Comparison of ENCODE assay signal across 8 mouse cellular contexts in genomic region chr14:49348897-49349250, GRCm38 (mm10).
DNase-seq lines count a peak whose midpoint lies in the region; ATAC-seq lines count a peak whose summit lies in the region.

No protein-coding gene starts in this region.

- H3K9me3 ChIP-seq in hindbrain, embryonic 11.5 days (ENCODE audit: control insufficient read depth, low read length), result no peaks in the 10 kb centered on the region
- H3K9me3 ChIP-seq in hindbrain, embryonic 16.5 days (ENCODE audit: control insufficient read depth, low read length), result no peaks in the 10 kb centered on the region

- no peak overlapping the region for H3K4me3 ChIP-seq in hindbrain, embryonic 11.5 days (ENCODE audit: low read depth, low read length)
- no peak overlapping the region for H3K4me3 ChIP-seq in hindbrain, embryonic 16.5 days (ENCODE audit: low read length)

- H3K27me3 ChIP-seq in hindbrain, embryonic 11.5 days (ENCODE audit: control insufficient read depth, insufficient read depth, low read length), result no peaks in the 10 kb centered on the region
- no peaks in the 10 kb centered on the region for H3K27me3 ChIP-seq in hindbrain, embryonic 16.5 days (replicated peaks; ENCODE audit: control insufficient read depth, insufficient read depth, low read length)

- H3K27ac ChIP-seq in hindbrain, embryonic 11.5 days (ENCODE audit: low read depth, low read length), result no peak overlapping the region
- H3K27ac ChIP-seq in hindbrain, embryonic 16.5 days (ENCODE audit: low read depth, low read length), result no peak overlapping the region

- H3K36me3 ChIP-seq in hindbrain, embryonic 11.5 days (ENCODE audit: control insufficient read depth, insufficient read depth, low read length), result no peaks in the 10 kb centered on the region
- no peaks in the 10 kb centered on the region for H3K36me3 ChIP-seq in hindbrain, embryonic 16.5 days (ENCODE audit: control insufficient read depth, insufficient read depth, low read length)

- no peak for ATAC-seq in hindbrain, embryonic 11.5 days (ENCODE audit: low FRiP score)
- ATAC-seq in hindbrain, embryonic 16.5 days, result no peak
- 0 out of 2 replicates have a peak, but pooled peaks have one; percentile 56 for ATAC-seq in common myeloid progenitor, adult 5-6 weeks (replicated peaks; ENCODE audit: low read depth, poor library complexity, severe bottlenecking)
- no peak for ATAC-seq in activated CD4-positive, CD25-positive, alpha-beta regulatory T cell, adult 4 months

- peak; percentile 71 for DNase-seq in hindbrain, embryonic 11.5 days (ENCODE audit: low spot score)
- DNase-seq in B cell, adult 2 months, result peak; percentile 6 to 22
- peak; percentile 50 to 55 for DNase-seq in adrenal gland, adult 18-20 months (ENCODE audit: low spot score in 2 of 2)
- peak; percentile 70 to 92 for DNase-seq in kidney, postnatal 36 days
- DNase-seq in ovary, postnatal 14 days (ENCODE audit: low spot score), result peak; percentile 52

- no peaks in the 10 kb centered on the region for H3K4me1 ChIP-seq in hindbrain, embryonic 11.5 days (replicated peaks; ENCODE audit: control insufficient read depth, insufficient read depth, low read length)
- no peaks in the 10 kb centered on the region for H3K4me1 ChIP-seq in hindbrain, embryonic 16.5 days (ENCODE audit: control insufficient read depth, insufficient read depth, low read depth, low read length)

- 69% methylated on average over 1 of the region's 1 CpGs for WGBS in hindbrain, embryonic 11.5 days
- 77% methylated on average over 1 of the region's 1 CpGs for WGBS in hindbrain, embryonic 16.5 days

- no peak overlapping the region for H3K9ac ChIP-seq in hindbrain, embryonic 11.5 days (ENCODE audit: low read depth, low read length)
- H3K9ac ChIP-seq in hindbrain, embryonic 16.5 days (ENCODE audit: low read depth, low read length), result no peak overlapping the region

- no peak overlapping the region for H3K4me2 ChIP-seq in hindbrain, embryonic 11.5 days (replicated peaks; ENCODE audit: low read depth, low read length)
- no peak overlapping the region for H3K4me2 ChIP-seq in hindbrain, embryonic 16.5 days (ENCODE audit: low read length)

Comparison
In these comparisons a context has a peak if more than half of its experiments do, and no peak if none do; other contexts are left out.
1. DNase-seq: peak in every context shown above with its lines; median percentile 81 in kidney, postnatal 36 days; 71 in hindbrain, embryonic 11.5 days; 52 in adrenal gland, adult 18-20 months; 52 in ovary, postnatal 14 days; 14 in B cell, adult 2 months.